In genomic region chr1:23761502-23762135, GRCm38 (mm10) we compare ENCODE assay signal across 8 mouse cellular contexts. TPM values are rescaled to one million over a fixed set of nuclear protein-coding genes. Genes with fewer than 3 reads are reported as not detected.
A peak's percentile ranks its signal among the peaks of the same experiment; 100 is the strongest.
DNase-seq lines count a peak whose midpoint lies in the region; ATAC-seq and TF ChIP-seq lines count a peak whose summit lies in the region.

Gene B3gat2, plus strand, starts transcription at chr1:23761753.

- H3K27me3 ChIP-seq in heart, embryonic 13.5 days (replicated peaks), result peaks cover 81% of the 10 kb centered on the region
- H3K27me3 ChIP-seq in cerebellum, adult 2 months (ENCODE audit: control insufficient read depth, insufficient read depth, low read length), result no peaks in the 10 kb centered on the region
- H3K27me3 ChIP-seq in kidney, embryonic 16.5 days (ENCODE audit: insufficient read depth, low read length), result peaks cover 38% of the 10 kb centered on the region
- peaks cover 61% of the 10 kb centered on the region for H3K27me3 ChIP-seq in liver, embryonic 12.5 days (replicated peaks)

- no peaks in the 10 kb centered on the region for H3K36me3 ChIP-seq in heart, embryonic 13.5 days
- no peaks in the 10 kb centered on the region for H3K36me3 ChIP-seq in kidney, embryonic 16.5 days (ENCODE audit: insufficient read depth, low read length)
- H3K36me3 ChIP-seq in liver, embryonic 12.5 days, result no peaks in the 10 kb centered on the region

- no peak for TF ChIP-seq CTCF in cerebellum, adult 2 months (IDR thresholded peaks at IDR 0.05; ENCODE audit: borderline replicate concordance, insufficient read depth, low read depth, low read length)

- WGBS in heart, embryonic 13.5 days, result under 1% methylated on average over 33 of the region's 34 CpGs
- 1% methylated on average over 33 of the region's 34 CpGs for WGBS in cerebellum, adult 2 months
- 0% methylated on average over 28 of the region's 34 CpGs for WGBS in kidney, embryonic 16.5 days
- 2% methylated on average over 34 of the region's 34 CpGs for WGBS in liver, embryonic 12.5 days (ENCODE audit: insufficient replicate concordance)

- peak within 1 kb of the TSS; percentile 99 for H3K4me2 ChIP-seq in heart, embryonic 13.5 days
- peak within 1 kb of the TSS; percentile 98 for H3K4me2 ChIP-seq in kidney, embryonic 16.5 days (replicated peaks; ENCODE audit: low read depth, low read length)
- H3K4me2 ChIP-seq in liver, embryonic 12.5 days, result peak within 1 kb of the TSS; percentile 71

- peak within 1 kb of the TSS; percentile 69 for H3K4me3 ChIP-seq in heart, embryonic 13.5 days
- peak within 1 kb of the TSS; percentile 69 for H3K4me3 ChIP-seq in cerebellum, adult 2 months (replicated peaks; ENCODE audit: insufficient read depth, low read depth, low read length)
- peak within 1 kb of the TSS; percentile 68 for H3K4me3 ChIP-seq in kidney, embryonic 16.5 days (ENCODE audit: low read length)
- peak within 1 kb of the TSS; percentile 48 for H3K4me3 ChIP-seq in liver, embryonic 12.5 days

- no peak within 1 kb of the TSS for H3K27ac ChIP-seq in heart, embryonic 13.5 days (replicated peaks)
- H3K27ac ChIP-seq in cerebellum, adult 2 months (ENCODE audit: insufficient read depth, low read length), result no peak within 1 kb of the TSS
- peak within 1 kb of the TSS; percentile 71 for H3K27ac ChIP-seq in kidney, embryonic 16.5 days (ENCODE audit: low read length)
- no peak within 1 kb of the TSS for H3K27ac ChIP-seq in liver, embryonic 12.5 days

- H3K9me3 ChIP-seq in heart, embryonic 13.5 days, result no peaks in the 10 kb centered on the region
- H3K9me3 ChIP-seq in kidney, embryonic 16.5 days (ENCODE audit: low read length), result no peaks in the 10 kb centered on the region
- no peaks in the 10 kb centered on the region for H3K9me3 ChIP-seq in liver, embryonic 12.5 days (replicated peaks)

- H3K9ac ChIP-seq in heart, embryonic 13.5 days, result peak within 1 kb of the TSS; percentile 70
- peak within 1 kb of the TSS; percentile 65 for H3K9ac ChIP-seq in kidney, embryonic 16.5 days (replicated peaks; ENCODE audit: low read length)
- H3K9ac ChIP-seq in liver, embryonic 12.5 days, result no peak within 1 kb of the TSS

- DNase-seq in heart, adult 8-10 months (ENCODE audit: low spot score), result no peak
- DNase-seq in cerebellum, adult 2 months, result peak in 1 of 2 experiments; percentile 54
- peak; percentile 54 for DNase-seq in right cerebral cortex, postnatal 14 days
- no peak for DNase-seq in thymus, postnatal 14 days

- no peak for ATAC-seq in heart, embryonic 13.5 days (ENCODE audit: extremely low read depth, insufficient number of reproducible peaks, low FRiP score, low TSS enrichment)
- peak; percentile 69 for ATAC-seq in frontal cortex, adult (ENCODE audit: low TSS enrichment)
- ATAC-seq in kidney, embryonic 16.5 days (ENCODE audit: low FRiP score, low TSS enrichment), result peak; percentile 73
- ATAC-seq in liver, embryonic 12.5 days, result no peak

- H3K4me1 ChIP-seq in heart, embryonic 13.5 days, result peaks cover 18% of the 10 kb centered on the region
- no peaks in the 10 kb centered on the region for H3K4me1 ChIP-seq in cerebellum, adult 2 months (ENCODE audit: control insufficient read depth, insufficient read depth, low read length)
- peaks cover 19% of the 10 kb centered on the region for H3K4me1 ChIP-seq in kidney, embryonic 16.5 days (ENCODE audit: insufficient read depth, low read length)
- H3K4me1 ChIP-seq in liver, embryonic 12.5 days, result no peaks in the 10 kb centered on the region

- no peak for TF ChIP-seq POLR2A in cerebellum, adult 2 months (IDR thresholded peaks at IDR 0.05; ENCODE audit: borderline replicate concordance, insufficient read depth, low read length)

RNA-seq across cellular contexts. Expression of gene B3gat2, which starts in this region (rescaled TPM):
- polyA plus RNA-seq in heart, embryonic 13.5 days (2015; fragmentation: Nextera tagmentation; extraction: Ambion mirVana), result 0.29 and 0.41 TPM in 2 replicates
- not detected for total RNA-seq in heart, adult 8-10 months (2022)
- polyA plus RNA-seq in cerebellum, adult 2 months (2012; rRNA removed), result 9.5 and 9.6 TPM in 2 replicates
- polyA plus RNA-seq in kidney, embryonic 16.5 days (2015; fragmentation: Nextera tagmentation; extraction: Ambion mirVana), result 11.1 and 12.5 TPM in 2 replicates
- polyA plus RNA-seq in liver, embryonic 12.5 days (2016; fragmentation: Nextera tagmentation; extraction: Ambion mirVana), result 0.19 and 0.33 TPM in 2 replicates

Comparison
In these comparisons a context has a peak if more than half of its experiments do, and no peak if none do; other contexts are left out.
1. ATAC-seq: peak in frontal cortex, adult (single experiment) and kidney, embryonic 16.5 days (single experiment); none in heart, embryonic 13.5 days (single experiment) and liver, embryonic 12.5 days (single experiment).
2. Peak in every context shown above with its lines, with median percentiles within 50 percentile points of each other: H3K4me2 ChIP-seq and H3K4me3 ChIP-seq.